Mouse (Mus musculus): ENCODE data around the gene Akain1. TPM values are rescaled to one million over a fixed set of nuclear protein-coding genes. Genes with fewer than 3 reads are reported as not detected.
A peak's percentile ranks its signal among the peaks of the same experiment; 100 is the strongest.

The Akain1 gene
- polyA plus RNA-seq, 1 experiment, result not detected

DNA sequence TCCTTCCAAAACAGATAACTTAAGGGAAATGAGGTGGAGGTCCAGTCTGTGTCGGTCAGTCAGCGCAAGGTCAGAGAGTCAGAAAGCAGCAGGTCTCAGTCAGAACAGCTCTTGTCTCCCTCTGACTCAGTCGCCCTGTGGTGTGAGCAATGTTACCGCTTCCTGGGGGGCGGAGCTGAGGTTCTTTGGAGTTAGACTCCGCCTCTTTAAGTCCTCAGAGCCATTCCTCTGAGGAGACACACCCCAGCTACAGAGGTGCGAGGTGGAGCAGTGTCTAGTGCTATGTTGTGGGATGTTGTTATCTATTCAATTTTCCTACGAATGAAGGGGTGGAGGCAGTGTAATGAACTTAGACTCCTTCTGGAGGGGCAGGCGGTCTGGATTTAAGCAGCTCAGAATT is 1.9 kb downstream of the Akain1 start:
- WGBS, result 16% methylated on average over 9 of the region's 9 CpGs
- peaks cover 3% of the 10 kb centered on the region for H3K4me1 ChIP-seq (ENCODE audit: control insufficient read depth, insufficient read depth, insufficient read length, low read length)

DNA sequence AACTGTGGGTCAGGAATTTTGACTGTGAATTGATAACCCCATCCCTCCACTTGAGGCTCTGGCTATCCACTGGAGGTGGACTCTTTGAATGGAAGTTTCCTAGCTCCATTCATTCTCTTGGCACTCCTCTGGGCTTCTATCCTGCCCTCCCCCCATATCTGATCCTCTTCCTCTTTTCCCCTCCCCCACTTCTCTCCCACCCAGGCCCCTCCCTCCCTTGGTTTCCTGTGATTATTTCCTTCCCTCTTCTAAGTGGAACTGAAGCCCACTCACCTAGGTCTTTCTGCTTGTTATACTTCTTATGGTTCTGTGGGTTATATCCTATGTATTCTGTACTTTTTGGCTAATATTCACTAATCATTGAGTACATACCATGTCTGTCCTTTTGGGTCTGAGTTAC is 9.6 kb downstream of the Akain1 start:
- no peaks in the 10 kb centered on the region for H3K4me1 ChIP-seq (ENCODE audit: control insufficient read depth, insufficient read depth, insufficient read length, low read length)
- no peak for TF ChIP-seq POLR2A (IDR thresholded peaks at IDR 0.05; ENCODE audit: low read depth, low read length)
- no peak for TF ChIP-seq CTCF (IDR thresholded peaks at IDR 0.05; ENCODE audit: extremely low read depth, insufficient read length, insufficient replicate concordance, low read depth, low read length)
- H3K27me3 ChIP-seq (ENCODE audit: control insufficient read depth, insufficient read depth, low read length), result no peaks in the 10 kb centered on the region
- no peak overlapping the region for H3K4me3 ChIP-seq (ENCODE audit: low read depth, low read length)
- H3K27ac ChIP-seq (ENCODE audit: insufficient read depth, low read depth, low read length), result no peak overlapping the region
- no peaks in the 10 kb centered on the region for H3K36me3 ChIP-seq (ENCODE audit: control insufficient read depth, insufficient read depth, low read length)

More for the DNA sequence above, 1.9 kb downstream of the Akain1 start:
- TF ChIP-seq POLR2A (IDR thresholded peaks at IDR 0.05; ENCODE audit: low read depth, low read length) (no peak), CTCF (IDR thresholded peaks at IDR 0.05; ENCODE audit: extremely low read depth, insufficient read length, insufficient replicate concordance, low read depth, low read length) (no peak)
- no peak overlapping the region for H3K27ac ChIP-seq (ENCODE audit: insufficient read depth, low read depth, low read length)
- peaks cover 16% of the 10 kb centered on the region for H3K27me3 ChIP-seq (ENCODE audit: control insufficient read depth, insufficient read depth, low read length)
- H3K36me3 ChIP-seq (ENCODE audit: control insufficient read depth, insufficient read depth, low read length), result no peaks in the 10 kb centered on the region
- no peak overlapping the region for H3K4me3 ChIP-seq (ENCODE audit: low read depth, low read length)

DNA sequence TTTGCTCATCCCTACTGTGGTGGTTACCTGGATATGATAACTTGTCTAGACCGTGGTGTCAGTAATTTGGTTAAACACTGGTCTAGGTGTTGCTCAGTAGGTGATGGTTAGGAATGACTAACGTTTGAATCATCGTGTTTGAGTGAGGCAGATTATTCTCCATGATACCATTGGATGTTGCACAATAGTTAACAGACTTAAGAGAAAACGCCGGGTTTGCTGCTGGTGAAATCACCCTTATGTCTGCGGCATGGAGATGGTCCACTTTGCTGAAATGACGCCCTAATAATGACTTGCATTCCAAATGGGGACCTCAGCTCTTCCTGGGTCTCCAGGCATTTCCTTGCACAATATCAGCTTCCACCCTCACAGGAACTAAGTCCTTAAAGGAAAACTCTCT is 22.6 kb downstream of the Akain1 start:
- Histone ChIP-seq H3K27me3 (ENCODE audit: control insufficient read depth, insufficient read depth, low read length) (no peaks in the 10 kb centered on the region), H3K4me3 (ENCODE audit: low read depth, low read length) (no peak overlapping the region), H3K36me3 (ENCODE audit: control insufficient read depth, insufficient read depth, low read length) (no peaks in the 10 kb centered on the region), H3K4me1 (ENCODE audit: control insufficient read depth, insufficient read depth, insufficient read length, low read length) (no peaks in the 10 kb centered on the region), H3K27ac (ENCODE audit: insufficient read depth, low read depth, low read length) (no peak overlapping the region)
- TF ChIP-seq CTCF (IDR thresholded peaks at IDR 0.05; ENCODE audit: extremely low read depth, insufficient read length, insufficient replicate concordance, low read depth, low read length), result no peak
- WGBS, result 84% methylated on average over 7 of the region's 7 CpGs

DNA sequence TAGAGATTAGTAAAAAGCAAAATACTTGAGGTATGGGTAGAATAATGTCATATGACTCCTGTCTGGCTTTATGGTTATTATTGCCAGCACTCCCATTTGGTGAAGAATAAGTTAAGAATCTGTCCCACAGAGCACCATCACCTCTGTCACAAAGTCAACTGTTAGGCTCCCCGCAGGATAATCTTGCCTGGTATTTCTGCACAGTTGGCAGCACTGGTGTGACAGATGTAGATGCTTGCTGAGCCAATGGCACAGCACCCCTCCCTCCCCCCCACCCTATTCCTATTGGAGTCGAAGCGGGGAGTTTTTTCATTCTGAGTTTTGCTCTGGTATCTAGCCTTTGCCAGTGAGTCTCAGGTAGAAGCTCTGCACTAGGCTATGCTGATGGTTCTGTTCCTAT is 23.9 kb downstream of the Akain1 start:
- H3K4me3 ChIP-seq (ENCODE audit: low read depth, low read length), result no peak overlapping the region
- no peak for TF ChIP-seq CTCF (IDR thresholded peaks at IDR 0.05; ENCODE audit: extremely low read depth, insufficient read length, insufficient replicate concordance, low read depth, low read length)
- no peak for TF ChIP-seq POLR2A (IDR thresholded peaks at IDR 0.05; ENCODE audit: low read depth, low read length)
- H3K36me3 ChIP-seq (ENCODE audit: control insufficient read depth, insufficient read depth, low read length), result no peaks in the 10 kb centered on the region
- WGBS, result 72% methylated on average over 3 of the region's 3 CpGs
- no peaks in the 10 kb centered on the region for H3K27me3 ChIP-seq (ENCODE audit: control insufficient read depth, insufficient read depth, low read length)
- no peak overlapping the region for H3K27ac ChIP-seq (ENCODE audit: insufficient read depth, low read depth, low read length)
- no peaks in the 10 kb centered on the region for H3K4me1 ChIP-seq (ENCODE audit: control insufficient read depth, insufficient read depth, insufficient read length, low read length)

DNA sequence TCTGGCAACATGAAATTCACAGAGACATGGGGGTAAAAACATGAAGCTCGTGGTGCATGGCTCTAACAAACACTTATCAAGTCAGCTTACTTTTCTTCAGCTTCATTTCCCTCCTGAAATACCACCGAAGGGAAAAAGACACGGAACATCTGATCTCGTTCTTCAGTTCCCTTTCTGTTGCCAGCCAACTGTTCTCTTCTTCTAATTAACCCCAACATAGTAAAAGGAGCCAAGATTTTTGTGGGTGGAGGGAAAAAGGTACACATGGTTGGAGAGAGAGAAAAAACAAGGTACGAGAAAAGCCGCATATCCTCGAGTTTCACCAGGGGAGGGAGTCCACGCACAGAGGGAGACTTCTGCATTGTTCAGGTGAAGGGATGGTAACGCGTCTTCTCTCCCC is 32.0 kb downstream of the Akain1 start:
- Histone ChIP-seq H3K27ac (ENCODE audit: insufficient read depth, low read depth, low read length) (no peak overlapping the region), H3K4me3 (ENCODE audit: low read depth, low read length) (no peak overlapping the region), H3K4me1 (ENCODE audit: control insufficient read depth, insufficient read depth, insufficient read length, low read length) (no peaks in the 10 kb centered on the region), H3K36me3 (ENCODE audit: control insufficient read depth, insufficient read depth, low read length) (no peaks in the 10 kb centered on the region), H3K27me3 (ENCODE audit: control insufficient read depth, insufficient read depth, low read length) (no peaks in the 10 kb centered on the region)
- TF ChIP-seq CTCF (IDR thresholded peaks at IDR 0.05; ENCODE audit: extremely low read depth, insufficient read length, insufficient replicate concordance, low read depth, low read length) (no peak), POLR2A (IDR thresholded peaks at IDR 0.05; ENCODE audit: low read depth, low read length) (no peak)
- WGBS, result 36% methylated on average over 10 of the region's 10 CpGs

DNA sequence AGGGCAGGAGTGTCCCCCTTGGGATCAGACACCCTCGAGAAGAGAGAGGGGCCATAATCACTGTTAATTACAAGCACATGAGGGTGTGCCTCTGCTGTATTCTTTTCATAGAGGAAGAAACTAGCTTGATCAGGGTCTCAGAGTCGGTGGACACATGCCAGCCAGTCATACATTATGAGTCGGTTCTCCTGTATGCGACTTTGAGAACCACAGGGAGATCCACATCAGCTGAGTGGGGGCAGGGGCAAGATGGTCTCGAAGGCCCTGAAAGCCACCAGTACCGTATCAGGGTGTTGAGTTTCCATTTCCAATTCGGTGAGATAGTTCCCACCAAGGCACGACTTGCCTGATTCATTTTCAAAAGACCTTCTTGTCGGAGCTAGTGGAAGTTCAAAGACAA is 33.3 kb downstream of the Akain1 start:
- no peaks in the 10 kb centered on the region for H3K36me3 ChIP-seq (ENCODE audit: control insufficient read depth, insufficient read depth, low read length)
- TF ChIP-seq CTCF (IDR thresholded peaks at IDR 0.05; ENCODE audit: extremely low read depth, insufficient read length, insufficient replicate concordance, low read depth, low read length), result no peak
- no peak for TF ChIP-seq POLR2A (IDR thresholded peaks at IDR 0.05; ENCODE audit: low read depth, low read length)
- no peaks in the 10 kb centered on the region for H3K4me1 ChIP-seq (ENCODE audit: control insufficient read depth, insufficient read depth, insufficient read length, low read length)
- H3K27me3 ChIP-seq (ENCODE audit: control insufficient read depth, insufficient read depth, low read length), result no peaks in the 10 kb centered on the region
- no peak overlapping the region for H3K4me3 ChIP-seq (ENCODE audit: low read depth, low read length)
- WGBS, result 61% methylated on average over 9 of the region's 9 CpGs
- no peak overlapping the region for H3K27ac ChIP-seq (ENCODE audit: insufficient read depth, low read depth, low read length)

DNA sequence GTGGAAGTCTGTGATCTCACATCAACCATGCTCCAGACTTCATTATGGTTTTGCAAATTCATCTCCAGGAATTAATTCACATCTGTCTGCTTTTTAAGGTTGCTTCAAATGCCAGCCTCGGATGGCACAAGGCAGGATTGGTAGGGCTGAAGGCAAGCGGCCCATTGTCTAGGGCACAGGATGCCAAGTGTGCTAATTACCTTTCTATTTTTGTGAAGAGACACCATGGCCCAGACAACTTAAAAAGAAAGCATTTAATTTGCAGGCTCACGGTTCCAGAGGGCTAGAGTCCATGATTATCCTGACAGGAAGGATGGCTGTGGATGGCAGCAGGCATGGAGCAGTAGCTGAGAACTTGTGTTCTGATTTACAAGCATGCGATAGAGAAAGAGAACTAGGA is 35.0 kb downstream of the Akain1 start:
- H3K27ac ChIP-seq (ENCODE audit: insufficient read depth, low read depth, low read length), result no peak overlapping the region
- no peak for TF ChIP-seq CTCF (IDR thresholded peaks at IDR 0.05; ENCODE audit: extremely low read depth, insufficient read length, insufficient replicate concordance, low read depth, low read length)
- TF ChIP-seq POLR2A (IDR thresholded peaks at IDR 0.05; ENCODE audit: low read depth, low read length), result no peak
- H3K27me3 ChIP-seq (ENCODE audit: control insufficient read depth, insufficient read depth, low read length), result no peaks in the 10 kb centered on the region
- no peaks in the 10 kb centered on the region for H3K36me3 ChIP-seq (ENCODE audit: control insufficient read depth, insufficient read depth, low read length)
- H3K4me1 ChIP-seq (ENCODE audit: control insufficient read depth, insufficient read depth, insufficient read length, low read length), result no peaks in the 10 kb centered on the region
- H3K4me3 ChIP-seq (ENCODE audit: low read depth, low read length), result no peak overlapping the region
- WGBS, result 76% methylated on average over 4 of the region's 4 CpGs

DNA sequence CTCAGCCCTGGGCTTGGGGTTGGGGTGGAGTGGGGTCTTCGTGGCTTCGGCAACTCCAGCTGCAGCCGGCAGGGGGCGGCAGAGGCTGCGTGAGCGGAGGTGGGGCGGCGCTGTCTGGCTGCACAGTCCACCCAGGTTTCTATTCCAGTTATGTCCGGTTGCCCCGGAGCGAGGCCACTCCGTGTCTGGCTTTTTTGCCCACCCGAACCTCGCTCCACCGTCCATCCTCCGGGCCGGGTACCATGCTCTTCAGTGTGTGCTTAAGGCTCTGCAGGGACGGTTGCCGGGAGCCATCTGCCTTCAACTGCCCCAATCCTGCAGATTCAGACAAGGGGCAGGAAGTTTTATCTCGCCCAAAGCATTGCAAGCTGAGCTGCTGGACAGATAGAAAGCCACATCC is 36.3 kb downstream of the Akain1 start:
- Histone ChIP-seq H3K27me3 (ENCODE audit: control insufficient read depth, insufficient read depth, low read length) (no peaks in the 10 kb centered on the region), H3K36me3 (ENCODE audit: control insufficient read depth, insufficient read depth, low read length) (no peaks in the 10 kb centered on the region), H3K4me3 (ENCODE audit: low read depth, low read length) (peak overlapping the region; percentile 43), H3K27ac (ENCODE audit: insufficient read depth, low read depth, low read length) (no peak overlapping the region), H3K4me1 (ENCODE audit: control insufficient read depth, insufficient read depth, insufficient read length, low read length) (no peaks in the 10 kb centered on the region)
- TF ChIP-seq CTCF (IDR thresholded peaks at IDR 0.05; ENCODE audit: extremely low read depth, insufficient read length, insufficient replicate concordance, low read depth, low read length) (peak; percentile 68; the same call in 1 of the 2 replicates), POLR2A (IDR thresholded peaks at IDR 0.05; ENCODE audit: low read depth, low read length) (no peak)
- 5% methylated on average over 20 of the region's 20 CpGs for WGBS
